Mouse (Mus musculus): ENCODE measurements around the gene Gm21915.

DNA sequence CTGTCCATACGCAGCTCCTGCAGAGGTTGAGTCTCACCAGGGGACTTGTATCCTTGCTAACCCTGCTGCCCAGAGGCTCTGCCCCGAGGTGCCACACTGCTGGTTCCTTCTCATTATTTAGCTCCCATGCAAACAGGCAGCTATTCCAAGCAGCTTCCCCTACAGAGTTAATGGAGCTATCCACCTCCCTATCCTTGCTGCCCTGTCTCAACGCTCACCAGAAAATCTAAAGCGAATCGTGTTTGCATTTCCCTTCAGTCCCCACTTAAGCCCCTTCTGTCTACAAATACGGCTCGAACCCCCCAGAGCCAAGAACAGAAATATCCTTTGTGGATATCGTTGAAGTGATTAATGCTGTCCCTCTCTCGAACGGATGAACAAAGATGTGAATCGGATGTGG lies 43.8 kb upstream of the Gm21915 start:
- TF ChIP-seq CTCF (IDR thresholded peaks at IDR 0.05; ENCODE audit: extremely low read depth, insufficient read depth, insufficient read length, insufficient replicate concordance) (no peak), POLR2A (IDR thresholded peaks at IDR 0.05; ENCODE audit: low read depth, low read length) (no peak)
